Mouse (Mus musculus) adipocyte (in vitro differentiated cells): ENCODE measurements around the gene Arhgef5.

Experiments
- DNase-seq: peaks from one replicate; pipeline ENCODE4 v3.0.0-alpha.2; 2016; ENCODE audit warnings: low spot score

Gene Arhgef5

DNA sequence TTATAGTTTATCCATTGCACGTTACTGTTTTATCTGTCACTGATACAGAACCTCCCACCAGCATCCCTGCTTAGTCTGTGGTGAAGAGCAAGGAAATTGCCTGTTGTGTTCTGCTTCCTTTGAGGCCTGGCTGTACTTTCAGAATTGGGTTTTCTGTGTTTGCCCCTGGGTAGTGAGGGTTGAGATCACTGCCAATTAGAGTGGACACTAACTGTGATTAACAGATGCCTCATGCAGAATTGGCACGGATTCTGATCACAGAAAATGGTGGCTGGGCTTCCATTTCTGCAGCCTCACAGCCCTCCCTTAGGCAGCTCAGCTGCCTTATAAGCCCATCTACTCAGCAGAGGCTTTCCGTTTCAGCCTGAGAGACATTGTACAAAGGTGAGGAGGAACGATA, 68.1 kb downstream of the Arhgef5 start:
- DNase-seq = no peak

DNA sequence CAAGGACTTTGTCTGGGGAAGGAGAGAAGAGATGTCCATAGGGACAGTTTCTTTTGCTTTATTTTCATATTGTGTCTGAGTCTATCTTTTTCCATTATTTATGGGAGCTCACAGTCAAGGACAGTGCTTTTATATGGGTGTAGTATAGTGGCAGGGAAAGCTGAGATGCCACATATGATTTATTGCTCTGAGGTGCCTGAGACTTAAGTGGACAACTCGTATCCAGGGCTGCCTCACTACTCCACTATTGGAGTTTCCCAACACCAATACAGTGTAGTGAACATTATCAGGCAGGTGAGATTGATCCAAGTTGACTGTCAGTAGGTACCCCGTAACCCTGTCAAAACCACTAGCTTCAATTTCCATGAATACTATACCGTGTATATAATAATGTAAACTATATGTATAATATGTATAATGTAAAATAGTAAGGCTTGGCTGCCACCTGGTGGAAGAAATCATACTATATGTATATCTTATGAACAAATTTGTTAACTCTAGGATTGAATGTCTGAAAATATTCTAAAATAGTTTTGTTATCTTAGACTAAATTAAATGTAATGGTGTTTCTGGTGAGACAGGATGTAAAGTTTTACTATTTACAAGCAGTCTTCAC, 70.3 kb downstream of the Arhgef5 start:
- no peak for DNase-seq

DNA sequence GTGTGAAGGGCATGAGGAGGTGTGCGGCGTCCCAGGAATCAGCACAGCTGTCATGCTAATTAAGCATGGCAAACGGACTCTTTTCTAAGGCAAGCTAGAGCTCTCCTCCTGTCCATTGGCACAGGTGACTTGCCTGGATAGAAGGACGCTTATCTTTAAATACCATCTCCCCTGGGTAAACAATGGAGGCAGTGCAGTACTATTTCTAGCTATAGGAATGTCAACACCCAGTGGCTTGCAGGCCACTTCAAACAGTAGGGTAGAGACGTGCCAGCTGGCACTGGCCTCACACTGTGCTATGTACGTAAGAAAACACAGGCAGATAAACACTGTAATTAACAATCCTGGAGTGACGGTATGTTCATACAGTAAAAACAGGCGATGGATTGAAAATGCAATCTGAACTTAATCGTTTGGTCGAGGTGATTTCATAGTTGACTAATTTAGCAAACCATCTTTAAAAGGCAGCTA, 72.1 kb downstream of the Arhgef5 start:
- no peak for DNase-seq

DNA sequence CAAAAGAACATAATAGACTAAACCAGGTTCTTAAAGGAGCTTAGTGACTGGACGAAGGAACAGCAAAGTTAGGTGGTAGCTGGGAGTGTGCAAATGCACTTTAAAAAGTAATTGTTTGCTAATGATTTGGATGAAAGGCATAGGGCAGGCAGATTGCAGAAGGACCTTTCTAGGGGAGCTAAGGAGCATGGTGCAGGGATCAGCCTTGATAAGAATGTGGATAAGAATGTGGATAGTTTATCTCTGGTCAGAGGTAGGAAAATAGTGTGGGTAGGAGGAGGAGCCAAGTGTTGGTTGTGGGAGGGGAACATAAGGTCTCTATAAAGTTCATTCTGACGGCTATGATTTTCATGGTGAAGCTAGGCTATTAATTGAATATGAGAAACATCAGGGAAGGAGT, 73.4 kb downstream of the Arhgef5 start:
- no peak for DNase-seq
